Mouse (Mus musculus) spleen, adult 2 months (tissue): ENCODE data around the gene Wfdc17.

Source experiments
- CTCF ChIP-seq: fragments of 200-500 bp; IDR thresholded peaks from 2 replicates; pipeline ENCODE4 v1.5.1; 2011; ENCODE audit warnings: mild to moderate bottlenecking, inconsistent platforms; ENCODE audit not compliant: insufficient read depth, insufficient read length, insufficient replicate concordance; ENCODE audit errors: extremely low read depth
- POLR2A ChIP-seq: fragments of 200-500 bp; IDR thresholded peaks from 2 replicates; pipeline ENCODE4 v1.6.1; 2011; ENCODE audit warnings: low read depth, low read length, inconsistent platforms

- no peak for TF ChIP-seq CTCF
- TF ChIP-seq POLR2A: no peak
Observed at GRCm38 (mm10) chr11:83713925-83714324, 10.1 kb downstream of the Wfdc17 start.
